Mouse (Mus musculus) liver, embryonic 14.5 days (tissue): Measurements from ENCODE around the gene Rprd2.

Experiments used
- CTCF ChIP-seq: IDR thresholded peaks from 2 replicates; pipeline ENCODE4 v1.5.1; 2016; ENCODE audit warnings: antibody characterized with exemption, low read depth, control low read depth
- EP300 ChIP-seq: IDR thresholded peaks from 2 replicates; pipeline ENCODE4 v1.6.1; 2016; ENCODE audit warnings: antibody characterized with exemption, low read depth

DNA sequence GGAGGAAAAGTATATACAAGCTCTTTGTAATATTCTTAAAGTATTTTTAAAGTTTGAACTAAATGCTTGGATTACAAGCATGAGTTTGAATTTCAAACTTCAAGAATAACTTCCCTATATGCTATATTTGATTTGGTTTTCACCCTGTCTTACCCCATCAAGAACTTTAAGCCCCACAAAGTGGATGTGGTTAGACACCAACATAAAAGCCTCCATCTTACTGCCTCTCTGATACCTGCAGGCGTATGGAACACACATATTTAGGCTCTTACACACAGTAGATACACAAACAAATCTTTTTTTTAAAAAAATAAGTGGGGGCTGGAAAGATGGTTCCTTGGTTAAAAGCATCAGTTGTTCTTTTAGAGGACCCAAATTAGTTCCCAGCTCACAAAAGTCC, 24.4 kb downstream of the Rprd2 start:
- TF ChIP-seq CTCF (no peak), EP300 (no peak)
